Mouse (Mus musculus): ENCODE measurements around the gene Rpain.

- TF ChIP-seq CTCF (IDR thresholded peaks at IDR 0.05; ENCODE audit: control insufficient read depth, insufficient read depth, insufficient read length) (no peak), MAX (IDR thresholded peaks at IDR 0.05) (no peak), USF1 (IDR thresholded peaks at IDR 0.05; ENCODE audit: low read depth) (no peak)
Observed at GRCm38 (mm10) chr11:71005046-71005445, 35.0 kb downstream of the Rpain start.

Data from C2C12 (cell line).